Mouse (Mus musculus) cerebellum, adult (tissue): Measurements from ENCODE around the gene Zfp52.
A peak's percentile ranks its signal among the peaks of the same experiment; 100 is the strongest.

ENCODE experiments used
- ATAC-seq: cut with Nextera tagmentation; 2 replicates; pipeline ENCODE4 v1.9.2; 2017; ENCODE audit warnings: mild to moderate bottlenecking, moderate library complexity, mixed read lengths; ENCODE audit not compliant: insufficient number of reproducible peaks, low FRiP score, low TSS enrichment

Zfp52 gene

DNA sequence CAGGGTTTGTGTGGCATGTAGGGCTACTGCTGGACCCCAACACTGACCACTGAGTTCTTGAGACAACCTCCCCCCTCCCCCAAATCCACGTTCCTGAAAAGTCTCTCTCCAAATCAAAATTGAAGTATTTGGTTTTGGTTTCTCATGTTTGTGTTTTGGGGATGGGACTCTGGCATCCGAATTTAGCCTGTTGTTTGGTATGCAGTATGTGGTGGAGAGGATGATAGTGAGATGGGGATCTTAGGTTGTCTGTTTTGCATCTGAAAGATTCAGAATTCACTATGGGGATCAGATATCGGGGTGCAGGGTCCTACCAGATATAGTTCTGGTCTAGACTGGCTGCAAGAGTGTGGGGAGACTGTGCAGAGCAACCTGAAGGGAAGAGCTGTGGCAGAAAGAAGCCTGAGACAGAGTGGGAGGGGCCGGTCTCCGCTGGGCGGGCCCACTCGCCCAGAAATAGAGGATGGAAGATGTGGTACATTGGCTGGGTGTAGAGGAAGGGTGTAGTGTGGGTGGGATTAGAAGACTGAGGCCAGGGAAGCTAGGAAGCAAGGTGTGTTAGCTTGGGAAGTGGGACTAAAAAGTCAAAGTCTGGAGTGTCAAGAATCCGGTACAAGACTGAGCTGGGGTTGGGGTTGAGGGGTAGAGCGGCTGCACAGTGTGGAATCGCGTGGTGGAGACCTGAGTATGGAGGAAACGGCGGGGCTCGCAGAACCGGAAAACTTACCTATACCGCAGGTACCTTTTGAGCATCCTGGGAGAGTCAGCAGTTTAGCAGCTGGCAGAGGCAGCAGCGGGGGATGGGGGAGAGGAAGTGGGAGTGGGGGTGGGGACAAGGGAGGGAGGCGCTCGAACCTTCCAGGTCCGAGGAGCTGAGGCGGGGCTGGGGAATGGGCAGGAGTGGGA lies at the start of gene Zfp52:
TSS of gene Zfp52 (plus strand) at position 444 of the 906 bp plus-strand sequence.
- ATAC-seq, result peak; percentile 77

DNA sequence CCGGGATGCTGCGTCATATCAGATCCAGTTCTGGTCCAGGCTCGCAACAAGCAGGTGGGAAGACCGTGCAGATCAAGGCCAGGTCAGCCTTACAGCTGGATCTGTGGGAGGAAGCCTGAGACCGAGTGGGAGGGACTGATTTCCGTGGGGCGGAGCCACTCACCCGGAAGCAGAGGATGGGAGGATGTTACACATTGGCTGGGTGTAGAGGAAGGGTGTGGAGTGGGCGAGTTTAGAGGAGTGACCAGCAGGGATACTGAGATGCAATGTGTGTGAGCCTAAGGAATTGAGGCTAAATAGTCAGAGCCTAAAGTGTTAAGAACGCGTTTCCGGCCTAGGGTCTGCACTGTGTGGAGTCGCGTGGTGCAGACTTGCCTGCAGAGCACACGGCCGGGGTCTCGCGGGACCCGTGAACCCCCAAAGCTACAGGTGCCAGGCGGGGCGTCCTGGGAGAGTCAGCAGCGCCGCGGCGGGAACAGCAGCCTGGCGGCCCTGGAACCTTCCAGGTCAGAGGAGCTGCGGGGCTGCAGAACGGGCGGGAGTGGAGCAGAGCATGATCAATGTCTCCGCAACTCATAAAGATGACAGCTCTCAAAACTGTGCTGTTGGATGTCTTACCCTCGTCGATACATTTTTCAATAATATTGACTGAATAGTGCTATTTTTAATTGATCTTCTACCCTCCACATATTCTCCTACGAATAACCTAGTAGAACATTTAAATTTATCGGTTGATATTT lies 46.4 kb upstream of the Zfp52 start, which contains the start of gene Zfp53:
TSS of gene Zfp53 (plus strand) at position 239 of the 740 bp plus-strand sequence.
- ATAC-seq, result peak; percentile 100

DNA sequence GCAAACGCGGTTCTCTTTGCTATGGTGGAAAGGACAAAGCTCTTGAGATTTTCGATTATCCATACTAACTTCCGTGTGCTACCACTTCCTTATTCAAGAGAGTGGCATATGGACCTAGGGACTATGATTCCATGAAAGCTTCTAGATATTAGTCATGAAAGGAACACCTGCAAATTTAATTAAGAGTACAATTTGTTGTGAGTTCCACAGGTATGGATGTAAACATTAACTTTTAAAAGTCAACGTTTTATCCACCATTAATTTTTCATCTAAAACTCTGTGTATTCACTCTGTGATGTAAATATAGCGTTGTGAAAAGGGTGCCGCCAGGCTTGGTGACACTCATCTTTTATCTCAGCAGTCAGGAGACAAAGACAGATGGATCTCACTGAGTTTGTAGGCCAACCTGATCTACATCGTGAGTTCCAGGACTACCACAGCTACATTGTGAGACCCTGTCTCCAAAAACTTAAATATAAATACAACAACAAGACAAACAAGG lies 45.8 kb upstream of the Zfp52 start:
- no peak for ATAC-seq

DNA sequence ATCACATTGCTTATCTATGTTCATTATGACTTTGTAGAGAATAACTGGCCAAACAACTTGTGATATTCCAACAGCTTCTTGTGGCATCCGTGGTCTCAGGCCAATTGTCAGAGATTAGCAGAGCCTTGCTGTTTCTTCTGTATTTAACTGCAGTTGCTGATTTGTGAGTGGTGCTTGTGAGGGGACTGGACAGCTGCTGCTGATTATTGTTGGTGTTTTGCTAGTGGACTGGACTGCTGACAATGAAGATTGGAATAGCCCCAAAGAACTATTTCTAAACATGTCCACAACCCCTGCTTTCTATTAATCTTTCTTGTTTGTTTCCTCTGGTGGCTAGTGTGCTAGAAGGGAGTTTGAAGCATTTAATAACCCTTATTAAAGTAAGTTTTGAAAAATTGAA lies 34.0 kb upstream of the Zfp52 start:
- ATAC-seq, result no peak

DNA sequence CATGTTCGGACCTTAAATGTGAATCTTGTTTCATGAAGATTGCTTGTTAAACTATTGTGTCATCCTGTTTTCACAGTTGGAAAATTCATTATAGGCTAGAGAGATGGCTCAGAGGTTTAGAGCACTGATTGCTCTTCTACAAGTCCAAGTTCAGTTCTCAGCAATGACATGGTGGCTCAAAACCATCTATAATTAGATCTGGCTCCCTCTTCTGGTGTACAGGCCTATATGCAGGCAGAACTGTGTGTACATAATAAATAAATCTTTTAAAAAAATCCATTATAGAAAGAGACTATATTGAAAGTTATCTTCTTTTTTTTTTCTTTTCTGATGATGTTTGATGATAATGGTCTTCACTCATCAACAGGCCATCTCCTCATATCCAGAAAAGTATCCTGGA lies 30.8 kb upstream of the Zfp52 start:
- ATAC-seq, result no peak

DNA sequence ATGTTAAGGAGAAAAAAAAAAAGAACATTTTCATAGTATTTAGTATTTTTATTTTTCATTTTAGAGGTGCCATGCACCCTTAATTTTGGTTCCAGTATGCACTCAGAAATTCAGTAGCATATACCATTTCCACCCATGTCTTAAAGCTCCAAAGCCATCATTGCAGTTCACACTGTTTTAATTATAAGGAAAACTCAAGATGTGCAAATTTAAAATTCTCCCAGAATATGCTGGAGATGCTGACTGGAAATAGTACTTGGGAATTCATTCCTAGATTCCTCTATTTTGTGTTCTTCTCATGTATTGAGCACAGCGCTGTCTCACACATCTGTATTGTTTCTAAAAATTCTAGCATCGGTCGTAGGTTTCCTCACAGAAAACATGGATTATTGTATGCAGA lies 29.1 kb upstream of the Zfp52 start:
- ATAC-seq, result no peak

DNA sequence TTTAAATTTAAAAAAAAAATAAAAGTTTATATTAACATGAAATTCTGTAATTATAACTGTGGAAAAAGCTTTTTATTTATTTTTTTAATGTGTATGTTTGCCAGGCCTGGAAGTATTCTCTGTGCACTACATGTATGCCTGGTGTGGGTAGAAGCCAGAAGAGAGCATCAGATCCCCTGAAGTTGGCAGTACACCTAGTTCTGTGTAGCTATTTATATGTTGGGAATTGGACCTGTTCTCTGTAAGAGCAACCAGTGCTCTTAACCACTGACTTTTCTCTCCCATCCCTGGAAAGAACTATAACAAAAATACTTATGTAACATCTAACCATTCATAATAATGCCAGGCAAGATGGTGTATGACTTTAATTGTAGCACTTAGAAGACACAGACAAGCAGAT lies 25.6 kb upstream of the Zfp52 start:
- ATAC-seq, result no peak

DNA sequence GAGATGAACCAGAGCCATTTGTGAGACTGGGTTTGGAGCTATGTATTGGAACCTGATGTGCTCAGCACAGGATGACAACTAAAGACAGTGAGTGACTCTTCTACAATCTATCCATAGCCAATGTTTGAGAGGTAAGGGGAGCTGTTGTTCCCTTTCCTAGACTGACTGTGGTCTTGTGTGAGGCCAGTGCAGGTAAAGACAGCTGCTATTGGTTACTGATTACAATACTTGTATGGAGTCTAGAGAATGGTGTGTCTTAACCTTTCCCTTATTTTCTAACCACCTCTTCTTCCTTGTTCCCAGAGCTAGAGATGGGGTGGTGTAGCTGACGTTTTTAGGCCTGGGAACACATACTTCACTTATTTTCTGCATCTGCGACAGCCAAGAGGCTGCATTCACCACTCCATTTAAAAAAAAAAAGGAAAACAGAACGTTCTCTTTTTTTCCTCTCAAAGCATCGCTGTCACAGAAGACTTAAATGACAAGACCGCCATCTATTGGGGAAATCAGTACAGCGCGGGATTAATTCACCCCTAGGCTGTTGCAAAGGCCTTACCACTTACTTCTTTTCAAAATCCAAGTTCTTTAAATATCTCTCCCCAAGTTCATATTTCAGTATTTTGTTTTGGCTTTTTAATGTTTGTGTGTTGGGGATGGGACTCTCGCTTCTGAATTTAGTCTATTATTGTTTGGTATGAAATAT lies 19.8 kb upstream of the Zfp52 start:
- ATAC-seq, result peak; percentile 58

DNA sequence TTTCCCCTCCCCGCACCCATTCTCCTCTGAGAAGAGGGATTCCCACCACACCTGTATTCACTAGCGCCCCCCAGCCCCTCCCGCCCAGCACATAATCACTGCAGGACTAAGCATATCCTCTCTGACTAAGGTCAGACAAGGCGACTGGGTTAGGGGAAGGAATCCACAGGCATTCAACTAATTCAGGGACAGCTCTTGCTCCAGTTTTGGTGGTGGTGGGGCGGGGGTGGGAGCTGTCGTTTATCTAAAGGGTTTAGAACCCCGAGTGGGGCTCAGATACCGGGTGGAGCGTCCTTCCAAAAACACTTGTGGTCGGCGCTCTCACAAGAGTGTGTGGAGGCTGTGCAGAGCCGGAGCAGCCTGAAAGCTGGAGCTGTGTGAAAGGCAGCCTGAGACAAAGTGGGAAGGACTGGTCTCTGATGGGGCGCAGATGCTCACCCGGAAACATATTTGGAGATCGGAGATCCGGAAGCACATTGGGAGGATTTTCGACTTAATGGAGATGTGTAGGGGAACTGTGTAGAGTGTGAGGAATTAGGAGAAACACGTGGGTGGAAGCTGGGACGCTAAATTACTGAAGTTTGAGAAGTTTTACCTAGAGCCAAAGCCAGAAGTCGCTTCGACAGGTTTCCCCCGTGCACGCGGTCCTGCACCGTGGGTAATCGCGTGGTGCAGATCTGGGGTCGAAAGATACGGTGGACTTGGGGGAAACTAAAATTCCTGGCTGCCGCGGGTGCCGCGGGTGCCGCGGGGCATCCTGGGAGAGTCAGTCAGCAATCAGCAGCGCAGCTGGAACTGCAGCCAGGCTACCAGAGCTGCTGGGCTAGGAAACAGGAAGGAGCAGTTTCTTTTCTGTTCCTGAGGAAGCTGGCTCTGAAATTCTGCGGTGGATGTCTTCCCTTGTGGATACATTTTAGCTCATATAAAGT lies 18.9 kb upstream of the Zfp52 start:
- ATAC-seq, result peak; percentile 72

DNA sequence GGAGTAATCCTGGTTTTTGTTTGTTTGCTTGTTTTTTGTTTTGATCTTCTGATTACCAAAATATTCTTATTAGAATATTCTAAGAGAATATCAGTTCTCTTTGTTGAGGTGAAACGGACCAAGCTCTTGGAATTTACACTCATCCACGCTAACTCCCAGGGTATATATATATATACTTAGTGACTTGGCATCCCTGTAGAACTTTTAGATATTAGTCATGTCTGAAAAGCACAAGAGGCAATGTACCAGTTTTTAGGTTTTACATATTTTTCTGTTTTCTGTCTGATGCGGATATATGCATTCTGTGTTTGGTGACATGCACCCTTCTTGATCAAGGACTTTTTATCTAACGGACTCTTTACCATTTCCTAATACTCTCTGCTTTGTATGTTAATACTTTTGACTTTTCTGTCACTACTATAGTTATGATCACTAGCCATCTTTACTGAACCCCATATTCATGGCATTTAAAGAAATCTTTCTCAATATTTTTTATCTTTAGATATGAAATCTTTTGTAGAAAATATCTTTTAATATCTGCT lies 18.1 kb upstream of the Zfp52 start:
- ATAC-seq, result no peak

DNA sequence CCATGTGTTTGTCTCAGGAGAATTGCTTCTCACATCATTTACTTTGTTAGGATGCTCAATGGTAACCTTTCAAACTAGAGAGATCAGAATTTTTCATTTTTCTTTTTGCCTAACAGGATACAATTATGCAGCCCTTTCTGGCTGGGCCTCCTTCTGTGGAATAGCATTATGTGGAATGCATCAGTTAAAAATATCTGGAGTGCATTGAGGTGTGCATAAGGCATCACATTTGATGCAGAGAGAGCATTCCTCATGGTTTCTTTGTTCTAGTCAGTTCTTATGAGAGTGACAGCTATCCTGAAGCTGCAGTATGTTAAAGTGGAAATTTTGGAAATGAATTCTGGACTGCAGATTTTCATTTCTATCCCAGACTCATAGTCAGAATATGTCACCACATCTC lies 9.1 kb upstream of the Zfp52 start:
- no peak for ATAC-seq

DNA sequence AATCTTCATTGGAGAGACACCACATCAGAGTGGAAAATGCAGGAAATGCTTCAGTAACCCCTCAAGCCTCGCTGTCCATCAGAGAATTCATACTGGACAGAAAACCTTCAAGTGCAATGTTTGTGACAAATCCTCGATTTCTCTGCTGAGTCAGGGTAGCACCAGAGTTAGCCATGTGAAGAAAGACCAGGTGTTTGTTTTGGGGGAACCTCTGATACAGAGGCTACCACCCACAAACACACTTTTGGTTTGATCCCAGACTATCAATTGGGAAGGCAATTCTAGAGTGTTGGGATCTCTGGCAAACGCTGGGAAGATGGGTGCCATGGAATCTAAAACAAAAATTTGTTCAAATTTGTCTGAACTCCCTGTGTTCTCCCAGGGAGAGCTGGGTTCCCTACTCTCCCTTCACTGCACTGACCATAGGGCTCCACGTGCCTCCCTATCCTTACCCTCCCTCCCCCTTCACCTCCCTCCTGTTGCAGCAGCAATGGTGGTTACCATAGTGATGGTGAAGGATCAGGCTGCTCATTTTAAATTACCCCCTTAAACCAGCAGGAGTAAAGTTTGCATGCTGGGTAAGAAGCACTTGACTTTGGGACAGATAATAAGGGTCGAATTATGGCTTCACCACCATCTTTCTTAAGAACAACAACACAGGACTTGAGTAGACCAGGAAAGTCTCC lies 4.6 kb upstream of the Zfp52 start:
- no peak for ATAC-seq

DNA sequence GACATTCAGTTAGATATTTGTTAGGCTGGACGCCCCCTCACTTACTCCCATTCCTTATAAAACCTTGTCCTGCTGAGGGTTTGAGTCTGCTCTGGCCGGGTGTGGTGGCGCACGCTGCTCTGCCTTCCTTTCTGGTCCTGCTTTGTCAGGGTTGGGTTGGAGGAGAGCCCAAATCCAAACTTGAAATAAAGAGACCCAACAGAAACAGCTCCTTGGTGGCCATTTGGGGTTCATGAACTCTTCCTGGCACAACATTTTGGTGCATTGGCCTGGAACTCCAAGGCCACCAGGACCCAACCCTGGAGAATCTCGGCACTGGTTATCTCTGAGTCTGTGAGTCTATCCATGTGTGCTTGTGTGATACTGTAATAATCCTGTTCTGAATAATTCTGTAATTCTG lies 3.7 kb upstream of the Zfp52 start:
- ATAC-seq, result no peak

DNA sequence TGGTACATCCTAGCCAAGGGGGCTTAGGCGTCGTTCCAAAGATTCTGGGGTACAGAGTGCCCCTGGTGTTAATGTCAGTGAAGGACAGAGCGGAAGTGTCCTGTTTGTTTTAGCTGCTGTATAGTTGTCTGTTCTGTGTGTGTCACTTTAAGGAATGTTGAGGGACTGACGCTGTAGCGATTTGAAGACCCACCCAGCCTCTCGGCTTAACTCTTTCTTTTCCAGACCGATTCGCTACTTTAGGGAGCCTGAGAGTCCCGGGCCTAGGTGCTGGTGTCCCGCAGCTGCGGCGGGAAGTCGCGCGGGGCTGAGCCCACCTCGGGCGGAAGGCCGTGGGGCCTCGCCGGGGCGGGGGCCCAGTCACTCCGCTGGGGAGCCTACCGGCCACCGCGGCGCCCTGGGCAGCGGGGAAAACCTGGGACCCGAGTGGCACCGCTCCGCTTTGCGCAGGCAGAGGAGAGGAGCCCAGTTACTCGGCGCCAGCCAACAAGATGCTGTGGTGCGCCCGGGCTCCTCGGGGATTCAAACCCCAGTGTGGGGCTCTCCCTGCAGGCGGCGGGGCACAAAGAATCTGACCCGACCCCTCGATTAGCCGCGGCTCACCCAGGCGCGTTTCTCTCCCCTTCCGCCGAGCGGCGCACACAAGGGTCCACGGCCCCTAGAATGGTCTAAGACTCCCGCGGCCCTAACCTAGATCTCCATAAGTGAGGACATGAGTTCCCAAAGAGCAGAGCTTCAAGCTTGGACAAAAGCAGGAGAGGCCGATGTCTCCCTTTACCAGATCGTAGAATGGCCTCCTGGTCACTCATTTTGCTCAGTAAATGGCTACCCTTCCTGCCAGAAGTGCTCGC lies 3.0 kb upstream of the Zfp52 start:
- ATAC-seq, result peak; percentile 80

DNA sequence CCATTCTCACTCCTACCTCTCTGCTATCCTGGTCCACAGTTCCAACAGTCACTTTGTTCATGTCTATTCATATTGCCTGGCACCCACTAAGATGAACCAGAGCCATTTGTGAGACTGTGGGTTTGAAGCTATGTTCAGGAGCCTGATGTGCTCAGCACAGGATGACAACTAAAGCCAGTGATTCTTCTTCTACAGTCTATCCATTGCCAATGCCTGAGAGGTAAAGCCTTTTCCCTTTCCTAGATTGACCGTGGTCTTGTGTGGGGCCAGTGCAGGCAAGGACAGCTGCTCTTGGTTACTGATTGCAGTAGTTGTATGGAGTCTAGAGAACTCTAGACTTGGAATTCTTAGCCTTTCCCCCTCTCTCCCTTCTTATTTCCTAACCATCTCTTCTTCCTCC lies 1.4 kb upstream of the Zfp52 start:
- ATAC-seq, result no peak

DNA sequence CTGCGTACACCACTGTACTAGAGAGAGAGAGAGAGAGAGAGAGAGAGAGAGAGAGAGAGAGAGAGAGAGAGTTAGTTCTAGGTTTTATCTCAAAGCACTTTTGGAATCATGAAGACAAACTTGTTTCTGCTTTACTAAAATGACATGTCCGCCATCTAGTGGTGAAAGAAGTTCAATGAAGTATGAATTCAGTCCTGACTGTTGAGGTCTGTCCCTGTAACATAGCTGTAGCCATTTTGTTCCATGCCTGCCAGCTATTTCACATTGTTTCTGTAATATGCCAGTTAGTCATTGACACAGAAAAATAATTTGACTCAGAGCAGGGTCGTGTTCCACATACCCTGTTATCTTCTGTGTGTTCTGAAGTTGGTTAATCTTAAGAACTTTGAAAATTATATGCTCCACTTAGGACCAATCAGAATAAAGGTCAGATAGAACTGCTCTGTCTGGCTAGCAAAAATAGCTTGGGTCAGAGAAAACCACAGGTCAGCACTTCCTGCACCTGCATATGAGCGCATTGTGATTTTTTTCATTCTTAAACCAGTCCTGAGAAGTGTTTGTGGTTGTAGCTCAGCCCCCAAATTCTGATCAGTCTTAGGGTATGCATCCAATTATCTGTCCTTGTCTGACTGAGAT lies 761 bp upstream of the Zfp52 start:
- ATAC-seq, result 0 out of 2 replicates have a peak, but pooled peaks have one; percentile 23

DNA sequence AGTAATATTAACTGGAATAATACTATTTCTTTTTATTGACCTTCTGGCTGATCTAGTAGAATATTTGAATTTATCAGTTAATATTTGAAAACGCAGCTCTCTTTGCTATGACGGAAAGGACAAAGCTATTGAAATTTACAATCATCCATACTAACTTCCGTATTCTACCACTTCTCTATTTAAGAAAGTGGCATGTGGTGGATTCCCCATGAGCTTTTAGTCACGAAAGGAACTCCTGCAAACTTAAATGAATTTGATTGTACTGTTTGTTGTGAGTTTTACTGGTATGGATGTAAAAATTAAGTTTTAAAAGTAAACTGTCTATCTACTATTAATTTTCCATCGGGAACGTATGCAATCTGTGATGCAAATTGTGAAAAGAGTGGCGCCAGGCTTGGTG lies 757 bp downstream of the Zfp52 start:
- ATAC-seq, result no peak
